Mouse (Mus musculus): ENCODE measurements around the gene Dnajc5.
A peak's percentile ranks its signal among the peaks of the same experiment; 100 is the strongest.

Dnajc5 gene

DNA sequence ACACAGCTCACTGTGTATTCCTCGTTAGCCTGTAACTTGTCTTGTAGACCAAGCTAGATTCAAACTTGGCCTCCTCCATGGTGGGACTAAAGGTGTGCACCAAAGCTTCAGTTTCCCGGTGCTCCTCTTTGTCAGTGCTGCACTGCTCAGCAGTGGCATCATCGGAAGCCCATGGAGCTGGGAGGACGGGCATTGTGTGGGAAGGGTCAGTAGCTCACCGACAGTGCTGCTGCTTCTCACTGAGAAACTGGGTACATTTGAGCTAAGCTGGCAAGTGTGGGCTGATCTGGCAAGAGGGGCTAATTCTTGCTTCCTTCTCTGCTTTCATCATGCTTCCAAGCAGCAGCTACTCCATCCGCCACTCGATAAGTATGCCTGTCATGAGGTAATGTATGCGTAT lies 9.1 kb upstream of the Dnajc5 start:
- DNase-seq (ENCODE audit: low read depth) = no peak

DNA sequence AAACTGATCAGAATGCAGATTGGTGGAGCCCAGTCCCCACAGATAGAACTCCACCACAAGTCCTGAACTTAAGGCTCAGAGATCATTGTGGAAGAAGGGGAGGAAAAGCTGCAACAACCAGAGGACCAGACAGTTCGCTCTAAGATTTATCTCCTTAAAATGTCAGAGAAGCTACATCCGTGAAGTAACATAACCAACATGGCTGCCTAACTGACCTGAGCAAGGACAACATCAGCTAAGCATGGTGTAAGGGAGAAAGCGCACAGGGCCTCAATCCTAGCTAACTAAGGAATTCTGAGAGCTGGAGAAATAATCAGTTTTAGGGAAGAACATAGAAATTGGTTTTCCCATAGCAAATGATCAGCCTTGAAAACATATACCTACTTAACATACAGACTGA lies 1.1 kb upstream of the Dnajc5 start:
- peak; percentile 54 for DNase-seq (ENCODE audit: low read depth)

DNA sequence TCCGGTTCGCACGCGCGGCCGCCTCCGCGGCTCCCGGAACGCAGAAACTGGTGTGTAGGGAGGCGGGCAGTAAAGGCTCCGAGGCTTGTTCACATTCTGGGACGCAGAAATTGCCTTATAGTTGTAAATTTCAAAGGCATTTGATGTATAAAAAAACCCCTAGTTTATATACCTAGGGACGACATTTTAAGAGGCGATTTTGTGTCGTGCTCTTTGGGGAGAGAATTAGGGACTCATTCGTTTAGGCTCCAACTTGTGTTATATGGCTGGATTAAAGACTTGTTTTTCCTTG lies 597 bp downstream of the Dnajc5 start:
- no peak for DNase-seq (ENCODE audit: low read depth)

DNA sequence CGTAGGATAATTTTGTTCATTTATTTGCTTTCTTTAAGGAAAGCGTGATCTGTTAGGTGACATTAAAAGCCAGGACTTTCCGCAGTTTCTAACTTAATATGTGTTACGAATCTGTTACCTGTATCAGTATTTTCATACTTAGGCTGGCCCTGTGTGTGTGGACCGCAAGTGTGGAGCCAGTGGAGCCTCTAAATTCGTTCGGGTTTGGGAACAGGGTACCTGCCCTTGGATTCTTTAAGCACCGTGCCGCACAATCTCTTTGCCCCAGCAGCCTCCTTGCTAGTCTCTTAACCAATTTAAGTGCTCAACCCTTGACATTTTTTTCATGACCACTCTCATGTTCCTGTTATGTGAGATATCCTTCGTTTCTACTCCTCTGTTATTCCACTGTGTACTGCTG lies 1.2 kb downstream of the Dnajc5 start:
- DNase-seq (ENCODE audit: low read depth) = no peak

DNA sequence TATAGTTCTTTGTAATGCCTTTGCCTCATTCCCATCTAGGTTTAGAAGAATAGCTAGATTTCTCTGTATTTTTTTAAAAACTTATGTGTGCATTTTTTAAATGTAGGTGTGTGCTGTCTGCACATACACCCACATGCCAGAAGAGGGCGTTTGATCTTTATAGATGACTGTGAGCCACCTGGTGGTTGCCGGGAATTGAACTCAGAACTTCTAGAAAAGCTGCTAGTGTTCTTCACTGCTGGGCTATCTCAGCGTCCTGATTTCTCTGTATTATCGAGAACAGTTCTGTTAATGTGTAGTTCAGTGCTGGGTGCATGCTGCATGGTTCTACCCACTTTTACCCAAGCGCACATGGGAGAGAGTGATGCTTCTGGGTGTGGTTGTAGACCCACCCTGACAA lies 2.5 kb downstream of the Dnajc5 start:
- peak; percentile 64 for DNase-seq (ENCODE audit: low read depth)

DNA sequence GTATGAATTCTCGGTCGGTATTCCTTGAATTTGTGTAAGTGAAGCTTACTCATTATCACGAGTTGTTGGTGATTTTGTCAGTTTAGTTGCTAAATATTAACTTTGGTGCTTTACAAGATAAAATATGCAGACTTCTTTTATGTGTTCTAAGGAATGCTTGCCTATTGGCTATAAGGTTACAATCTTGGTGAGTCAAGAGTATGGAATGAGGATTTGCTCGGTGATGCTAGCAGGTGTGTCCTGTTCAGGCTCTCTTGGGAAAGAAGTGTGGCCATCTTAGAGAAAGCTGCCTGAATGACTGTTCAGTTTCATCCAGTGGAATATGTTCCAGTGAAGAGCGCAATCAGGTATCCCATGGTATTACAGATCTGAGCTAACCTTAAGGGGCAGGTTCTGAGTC lies 5.2 kb downstream of the Dnajc5 start:
- no peak for DNase-seq (ENCODE audit: low read depth)

DNA sequence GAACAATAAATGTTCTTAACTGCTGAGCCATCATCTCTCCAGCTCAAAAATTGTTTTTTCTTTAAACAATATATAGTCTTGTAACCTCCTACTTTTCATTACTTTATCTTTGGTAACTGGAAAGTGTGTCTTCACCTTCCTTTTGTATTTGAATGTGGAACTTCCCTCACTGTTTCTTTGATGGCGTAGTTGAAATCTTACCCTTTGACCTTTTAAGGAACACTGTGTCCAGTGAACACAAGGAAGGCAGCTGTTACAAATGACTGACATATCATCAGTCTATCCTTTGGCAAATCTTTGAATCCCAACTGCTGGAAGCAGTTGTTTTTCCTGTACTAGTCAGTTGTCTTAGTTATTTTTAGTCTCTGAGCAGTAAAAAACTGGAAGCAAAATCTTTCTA lies 8.8 kb downstream of the Dnajc5 start:
- DNase-seq (ENCODE audit: low read depth) = no peak

DNA sequence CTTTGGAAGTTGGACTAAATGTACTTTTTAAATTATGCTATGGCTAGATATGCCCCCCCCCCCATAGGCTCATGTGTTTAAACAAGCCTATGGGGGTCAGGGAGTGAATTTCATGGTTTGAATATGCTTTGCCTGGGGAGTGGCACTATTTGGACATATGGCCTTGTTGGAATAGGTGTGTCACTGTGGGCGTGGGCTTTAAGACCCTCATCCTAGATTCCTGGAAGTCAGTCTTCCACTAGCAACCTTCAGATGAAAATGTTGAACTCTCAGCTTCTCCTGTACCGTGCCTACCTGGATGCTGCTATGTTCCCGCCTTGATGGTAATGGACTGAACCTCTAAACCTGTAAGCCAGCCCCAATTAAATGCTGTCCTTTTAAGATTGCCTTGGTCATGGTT lies 12.3 kb downstream of the Dnajc5 start:
- DNase-seq (ENCODE audit: low read depth) = no peak

DNA sequence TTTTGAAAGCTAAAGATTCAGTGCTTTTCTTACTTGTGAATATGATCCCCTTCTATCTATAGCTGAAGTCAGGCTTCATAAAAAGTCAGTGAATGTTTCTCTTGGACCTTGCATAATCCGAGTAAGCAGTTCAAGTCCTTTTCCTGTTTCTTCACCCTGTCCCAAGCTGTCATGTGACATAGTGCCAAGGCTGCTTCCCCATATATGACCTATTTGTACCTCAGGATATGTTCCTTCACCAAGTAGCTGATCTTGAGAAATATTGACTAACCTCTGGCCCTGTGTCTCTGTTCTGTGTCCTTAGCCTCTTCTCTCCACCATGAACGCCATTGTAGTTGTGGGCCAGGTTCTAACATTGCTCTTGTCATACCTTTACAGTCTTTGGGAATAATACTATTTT lies 16.1 kb downstream of the Dnajc5 start:
- peak; percentile 88 for DNase-seq (ENCODE audit: low read depth)

DNA sequence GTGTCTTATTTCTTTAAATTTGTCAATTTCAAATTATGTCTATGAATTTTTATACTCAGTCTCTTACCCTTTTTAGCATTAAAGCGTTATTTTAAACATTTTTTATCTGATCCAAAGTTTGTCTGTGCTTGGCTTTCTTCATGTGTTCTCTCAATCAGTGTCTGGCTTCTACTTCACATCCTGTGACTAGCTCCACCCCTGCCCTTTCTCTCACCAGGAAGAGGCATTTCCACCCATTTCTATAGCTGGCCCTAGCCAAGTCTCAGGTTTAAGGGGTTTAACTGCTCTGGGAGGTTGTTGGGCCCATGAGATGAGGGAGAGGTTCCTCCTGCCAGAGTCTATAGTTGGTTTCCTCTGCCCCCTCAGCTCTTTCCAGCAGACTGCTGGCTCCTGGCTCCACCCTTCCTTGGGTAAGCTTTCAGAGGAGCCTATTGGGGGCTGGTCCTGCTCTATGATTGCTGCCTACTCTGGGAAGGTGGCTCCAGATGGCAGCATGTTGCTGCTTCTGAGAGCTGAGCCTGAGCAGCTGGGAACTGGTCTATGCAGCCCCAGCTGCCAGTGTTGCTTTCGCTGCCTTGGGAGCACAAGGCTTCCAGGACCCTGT lies 17.3 kb downstream of the Dnajc5 start:
- peak; percentile 70 for DNase-seq (ENCODE audit: low read depth)

DNA sequence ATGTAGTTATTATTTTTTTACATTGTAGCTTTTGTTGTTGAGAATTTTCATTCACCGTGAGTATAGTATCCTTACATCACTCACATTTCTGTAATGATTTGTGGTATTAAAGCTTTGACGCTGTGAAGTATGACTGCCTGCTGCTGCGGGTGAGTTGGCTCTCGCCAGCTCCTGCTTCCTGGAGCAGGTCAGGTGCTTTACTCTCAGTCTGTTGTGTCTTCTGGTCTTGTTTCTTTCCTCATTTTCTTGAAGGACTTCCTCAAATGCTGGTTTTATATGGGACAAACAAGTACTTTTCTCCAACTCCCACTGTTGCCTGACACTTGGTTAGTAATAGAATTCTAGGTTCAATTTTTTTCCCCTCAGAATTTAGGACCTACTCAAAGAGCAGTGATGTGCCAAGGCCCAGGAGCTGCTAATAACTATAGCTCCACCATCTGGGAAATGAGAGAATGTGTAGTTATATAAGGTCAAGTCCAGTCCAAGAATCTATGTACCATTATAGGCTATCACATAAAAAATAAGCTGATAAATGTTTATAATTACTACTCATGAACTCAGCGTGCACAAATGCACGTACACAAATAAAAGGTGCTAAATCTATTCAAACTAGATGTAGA lies 21.6 kb downstream of the Dnajc5 start:
- no peak for DNase-seq (ENCODE audit: low read depth)

DNA sequence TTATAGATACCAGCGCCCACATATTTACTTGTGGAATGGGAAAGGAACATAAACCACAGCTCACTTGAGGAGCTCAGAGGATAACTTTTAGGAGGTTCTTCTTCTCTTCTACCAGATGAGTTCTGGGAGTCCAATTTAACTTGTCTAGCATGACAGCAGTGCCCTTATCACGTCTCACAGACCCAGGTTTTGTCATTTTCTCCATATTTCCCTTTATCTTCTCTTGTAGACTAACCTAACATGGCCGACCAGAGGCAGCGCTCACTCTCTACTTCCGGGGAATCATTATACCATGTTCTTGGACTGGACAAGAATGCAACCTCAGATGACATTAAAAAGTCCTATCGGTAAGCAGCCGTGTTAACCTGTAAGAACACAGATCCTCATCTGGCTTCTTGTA lies 25.9 kb downstream of the Dnajc5 start:
- no peak for DNase-seq (ENCODE audit: low read depth)

DNA sequence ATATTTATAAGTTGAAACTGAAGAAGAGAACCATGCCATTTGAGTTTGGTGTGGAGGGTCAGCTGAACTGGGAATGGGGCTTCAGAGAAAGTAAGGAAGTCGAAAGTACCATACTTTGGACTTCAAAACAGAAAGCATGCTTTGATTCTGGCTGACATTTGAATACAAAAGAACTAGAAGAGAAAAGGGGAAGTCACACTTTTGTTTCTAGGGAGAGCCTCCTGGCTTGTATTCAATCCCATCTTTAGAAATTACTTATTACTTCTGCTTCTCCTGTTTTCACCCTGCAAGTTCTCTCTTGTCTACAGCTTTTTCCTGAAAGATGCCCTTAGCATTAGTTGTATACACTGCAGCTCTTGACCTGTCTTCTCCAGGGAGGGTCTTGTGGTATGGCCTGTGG lies 27.9 kb downstream of the Dnajc5 start:
- no peak for DNase-seq (ENCODE audit: low read depth)

DNA sequence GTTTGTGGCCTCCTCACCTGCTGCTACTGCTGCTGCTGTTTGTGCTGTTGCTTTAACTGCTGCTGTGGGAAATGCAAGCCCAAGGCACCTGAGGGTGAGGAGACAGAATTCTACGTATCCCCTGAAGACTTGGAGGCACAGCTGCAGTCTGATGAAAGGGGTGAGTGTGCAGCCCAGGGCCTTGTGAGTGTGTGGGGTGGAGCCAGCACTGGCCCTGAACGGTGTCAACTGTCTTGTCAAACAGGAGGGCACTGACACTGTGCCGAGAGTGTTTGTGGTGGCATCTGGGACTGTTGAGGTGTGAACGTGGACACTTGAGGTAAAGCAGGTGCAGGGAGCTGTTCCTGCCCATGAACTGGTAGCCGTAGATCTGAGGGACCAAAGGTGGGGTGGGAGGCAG lies 28.4 kb downstream of the Dnajc5 start:
- DNase-seq (ENCODE audit: low read depth) = no peak

DNA sequence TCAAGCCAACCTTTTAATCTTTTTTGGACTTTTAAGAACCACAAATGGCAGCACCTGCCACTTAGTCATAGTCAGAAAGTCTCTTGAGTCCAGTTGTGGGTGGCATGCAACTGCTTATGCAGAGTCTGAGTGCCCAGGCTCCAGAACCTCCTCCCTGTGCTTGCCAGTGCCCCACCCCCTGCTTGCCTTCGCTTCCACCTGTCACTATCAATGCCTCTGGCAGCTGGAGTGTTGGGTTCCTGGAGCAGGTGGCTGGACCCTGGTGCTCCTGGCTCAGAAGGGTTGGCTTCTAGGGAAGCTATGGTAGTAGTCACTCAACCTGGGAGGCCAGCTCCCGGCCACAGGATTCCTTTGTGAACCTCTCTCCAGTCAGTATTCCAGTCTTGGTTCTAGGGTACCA lies 29.9 kb downstream of the Dnajc5 start:
- DNase-seq (ENCODE audit: low read depth) = no peak

DNA sequence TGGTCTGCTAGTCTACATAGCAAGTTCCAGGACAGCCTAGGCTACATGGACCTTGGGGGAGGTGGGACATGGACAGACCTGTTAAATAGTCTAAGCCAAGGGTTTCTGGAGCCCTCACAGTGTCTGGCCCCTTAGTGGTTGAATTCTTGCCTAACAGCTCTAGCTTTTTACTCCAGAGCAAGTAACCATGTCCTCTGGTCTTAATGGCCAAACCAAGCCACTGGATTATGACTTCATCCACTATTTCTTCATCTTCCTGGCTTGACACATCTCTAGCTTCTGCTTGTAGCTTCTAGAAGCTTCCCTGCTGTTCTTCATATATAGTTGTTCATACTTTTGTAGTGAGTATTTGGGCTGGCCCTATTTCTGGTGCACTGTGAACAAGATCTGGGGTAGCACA lies 33.5 kb downstream of the Dnajc5 start:
- peak; percentile 79 for DNase-seq (ENCODE audit: low read depth)

DNA sequence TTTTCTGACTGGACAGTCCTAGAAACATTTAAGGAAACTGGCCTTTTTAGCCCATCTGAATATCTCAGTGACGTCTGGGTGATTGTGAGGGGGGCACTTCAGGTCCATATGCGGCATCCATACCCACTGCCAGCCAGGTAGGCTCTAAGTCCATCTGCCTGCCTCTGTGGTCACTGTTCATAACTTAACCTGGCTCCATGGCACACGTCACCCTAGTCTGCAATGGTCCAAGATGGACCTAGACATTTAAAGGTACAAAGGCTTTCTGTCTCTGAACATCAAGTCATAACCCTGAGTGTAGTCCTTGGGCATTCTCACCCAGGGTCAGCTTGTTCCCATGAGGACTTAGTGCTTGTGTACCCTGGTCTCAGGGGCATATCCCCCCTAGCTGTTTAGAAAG lies 47.1 kb downstream of the Dnajc5 start:
- DNase-seq (ENCODE audit: low read depth) = no peak

DNA sequence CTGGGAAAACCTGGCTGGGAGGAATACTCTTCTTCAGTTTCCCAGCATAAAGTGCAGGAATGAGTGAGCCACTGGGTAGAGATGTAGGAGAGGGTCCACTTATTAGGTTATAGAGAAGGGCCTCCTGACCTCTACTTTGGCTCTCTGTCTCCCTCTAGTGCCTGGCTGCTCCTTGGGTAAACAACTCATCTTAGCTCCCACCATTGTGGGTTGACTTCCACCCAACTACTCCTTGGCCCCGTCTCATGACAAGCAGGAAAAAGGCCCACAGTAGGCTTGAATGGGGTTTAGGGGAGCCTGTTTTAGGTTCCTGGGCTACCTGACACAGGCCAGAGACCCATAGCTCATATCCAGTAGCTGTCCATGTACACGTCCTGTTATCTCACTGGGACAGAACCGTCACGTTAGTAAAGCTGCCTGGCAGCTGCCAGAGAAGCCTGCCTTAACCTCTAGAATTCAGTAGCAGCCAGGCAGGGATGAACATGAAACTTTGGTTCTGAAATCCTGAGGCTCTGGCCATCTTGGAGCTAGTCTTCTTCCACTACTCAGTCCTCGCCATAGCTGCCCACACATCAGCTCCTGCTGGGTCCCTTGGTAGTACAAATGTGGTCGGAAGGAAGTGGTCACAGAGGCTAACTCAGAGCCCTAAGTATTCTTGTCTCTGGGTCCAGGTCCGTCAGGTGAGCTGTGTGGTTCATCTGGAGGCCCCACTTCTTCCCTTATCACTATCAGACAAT lies 48.2 kb downstream of the Dnajc5 start:
- DNase-seq (ENCODE audit: low read depth) = peak; percentile 68

DNA sequence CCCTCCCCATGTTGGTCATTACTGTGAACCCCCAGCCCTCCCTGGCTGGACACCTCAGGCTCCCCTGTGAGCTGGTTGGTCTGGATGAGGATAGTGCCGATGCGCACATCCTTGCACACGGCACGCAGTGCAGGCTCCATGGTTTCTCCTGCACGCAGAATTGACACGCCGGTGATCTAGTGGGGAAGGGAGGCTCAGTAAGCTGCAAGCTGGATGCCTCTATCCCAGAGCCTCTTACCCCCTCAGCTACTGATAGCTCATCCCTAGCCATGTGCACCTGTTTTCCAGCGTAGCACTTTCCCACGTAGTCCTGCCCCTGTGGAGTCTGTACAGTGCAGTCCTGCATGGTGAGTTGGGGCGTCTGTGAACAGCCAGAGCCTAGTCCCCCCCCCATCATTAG lies 49.6 kb downstream of the Dnajc5 start:
- no peak for DNase-seq (ENCODE audit: low read depth)

DNA sequence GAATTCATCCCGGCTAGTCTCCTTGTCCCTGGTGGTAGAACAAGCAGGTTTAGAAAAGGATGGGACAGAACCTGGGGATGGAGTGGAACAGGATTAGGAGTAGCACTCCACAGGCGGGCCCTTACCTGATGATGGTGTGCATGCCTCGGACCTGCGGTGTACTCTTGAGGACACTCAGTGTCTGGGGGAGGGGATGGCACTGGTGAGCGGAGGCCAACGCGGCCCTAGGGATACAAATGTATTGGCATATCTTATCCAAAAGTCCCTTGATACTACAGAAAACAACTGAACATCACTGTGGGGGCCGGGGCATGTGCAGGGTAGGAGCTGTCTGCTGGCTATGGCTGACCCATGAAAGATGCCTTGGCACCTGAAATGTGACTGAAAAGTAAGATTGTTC lies 50.1 kb downstream of the Dnajc5 start:
- DNase-seq (ENCODE audit: low read depth) = no peak

DNA sequence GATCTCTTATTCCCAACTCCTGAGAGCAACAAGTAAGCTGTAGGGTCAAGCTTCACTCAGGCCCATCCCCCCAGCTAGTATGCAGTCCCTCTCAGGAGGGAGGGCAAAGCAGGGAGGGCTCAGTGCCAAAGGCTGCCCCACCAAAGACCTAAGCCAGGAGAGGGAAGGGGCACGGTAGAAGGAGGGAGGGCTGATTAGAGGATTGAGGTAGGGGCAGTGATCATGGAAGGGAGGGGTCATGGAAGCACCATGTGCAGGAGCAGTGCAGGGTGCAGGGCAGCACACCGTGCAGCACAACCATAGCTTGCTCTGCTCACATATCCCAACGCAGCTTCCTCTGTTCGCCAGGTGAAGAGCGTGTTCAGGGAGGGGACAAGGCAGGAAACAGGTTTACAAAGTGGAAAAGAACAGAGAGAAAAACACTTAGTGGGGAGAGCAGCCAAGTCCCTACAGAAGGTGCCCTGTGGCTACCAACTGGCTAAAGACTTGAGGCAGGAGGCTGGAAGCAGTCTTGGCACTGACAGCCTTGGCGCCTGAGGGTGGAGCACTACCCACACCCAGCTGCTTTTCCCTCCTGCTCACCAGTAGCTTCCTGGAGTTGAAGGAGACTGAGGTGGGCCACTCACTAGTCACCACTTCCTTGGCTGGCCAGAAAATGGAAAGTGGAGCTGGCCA lies 50.8 kb downstream of the Dnajc5 start:
- peak; percentile 42 for DNase-seq (ENCODE audit: low read depth)

DNA sequence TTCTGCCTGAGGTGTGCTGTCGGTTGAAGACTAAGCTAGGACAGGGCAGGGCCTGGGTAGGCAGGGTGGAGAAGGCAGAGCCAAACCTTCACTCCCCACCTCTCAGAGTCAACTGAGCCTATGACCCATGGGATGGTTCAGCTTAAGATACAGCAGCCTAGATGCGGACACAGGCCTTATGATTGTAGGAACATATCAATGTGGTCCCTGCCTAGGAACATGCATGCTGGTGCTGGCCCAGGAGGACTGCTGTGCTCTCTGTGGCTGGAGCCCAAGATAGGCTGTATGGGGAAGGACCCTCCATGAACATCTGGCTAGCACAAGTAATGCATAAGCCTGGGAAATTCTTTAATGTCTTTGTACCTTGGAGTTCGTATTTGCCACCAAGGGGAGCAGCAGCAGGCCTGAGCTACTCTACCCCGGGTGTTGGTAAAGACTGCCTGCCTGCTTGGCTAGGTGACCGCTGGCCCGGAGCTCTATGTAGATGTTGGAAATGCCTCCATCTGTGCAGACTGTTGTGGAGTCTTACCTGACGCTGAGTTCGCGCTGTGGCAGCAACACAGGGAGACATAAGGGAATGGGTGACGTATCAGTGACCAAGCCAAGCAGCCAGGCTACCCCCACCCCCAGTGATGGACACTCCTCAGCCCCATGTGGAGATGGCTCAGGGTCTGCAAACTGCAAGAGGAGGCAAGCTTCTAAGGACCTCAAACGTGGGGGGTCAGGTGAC lies 51.8 kb downstream of the Dnajc5 start:
- DNase-seq (ENCODE audit: low read depth) = no peak
